Mouse (Mus musculus) hindbrain, embryonic 10.5 days (tissue): ENCODE measurements at regions not wholly inside any gene's neighbourhood (a gene's known extent, or its start where the extent isn't known, plus 50 kb on each side); places are given as distances from the start of the nearest gene placed in this dataset.

Source experiments
- DNase-seq: peaks from one replicate; pipeline ENCODE4 v3.0.0-alpha.2; 2017; ENCODE audit warnings: low spot score
- H3K27ac ChIP-seq: fragments of 300-500 bp; sonication (generic); 2 replicates; pipeline ENCODE4 v1.5.1; 2016; ENCODE audit warnings: mild to moderate bottlenecking, moderate library complexity
- H3K27me3 ChIP-seq: fragments of 300-500 bp; sonication (generic); 2 replicates; pipeline ENCODE4 v1.6.1; 2016; ENCODE audit warnings: mild to moderate bottlenecking; ENCODE audit not compliant: poor library complexity, insufficient read depth, severe bottlenecking
- H3K36me3 ChIP-seq: fragments of 300-500 bp; sonication (generic); 2 replicates; pipeline ENCODE4 v1.6.1; 2016; ENCODE audit warnings: mild to moderate bottlenecking, moderate library complexity
- H3K4me1 ChIP-seq: fragments of 300-500 bp; sonication (generic); replicated peaks from 2 replicates; pipeline ENCODE4 v1.6.1; 2016; ENCODE audit warnings: mild to moderate bottlenecking
- H3K4me3 ChIP-seq: fragments of 300-500 bp; sonication (generic); 2 replicates; pipeline ENCODE4 v1.5.1; 2016; ENCODE audit warnings: mild to moderate bottlenecking, moderate library complexity
- H3K9me3 ChIP-seq: fragments of 300-500 bp; sonication (generic); 2 replicates; pipeline ENCODE4 v1.6.1; 2016; ENCODE audit warnings: mild to moderate bottlenecking, moderate library complexity
- WGBS: fragments of 180-500 bp; shearing (Covaris S2); methylation state at CpG from one replicate; pipeline ENCODE4 v1.1.7; 2016; 5-methylcytosine and 5-hydroxymethylcytosine counted together

GRCm38 (mm10) chr3:147041201-147041600 is 189.0 kb downstream of the Ttll7 start:
- H3K4me1 ChIP-seq: no peaks in the 10 kb centered on the region
- WGBS: 86% methylated on average over 4 of the region's 4 CpGs
- no peaks in the 10 kb centered on the region for H3K27me3 ChIP-seq
- DNase-seq: no peak
- no peak overlapping the region for H3K27ac ChIP-seq
- no peak overlapping the region for H3K4me3 ChIP-seq
- no peaks in the 10 kb centered on the region for H3K9me3 ChIP-seq
- no peaks in the 10 kb centered on the region for H3K36me3 ChIP-seq

DNA sequence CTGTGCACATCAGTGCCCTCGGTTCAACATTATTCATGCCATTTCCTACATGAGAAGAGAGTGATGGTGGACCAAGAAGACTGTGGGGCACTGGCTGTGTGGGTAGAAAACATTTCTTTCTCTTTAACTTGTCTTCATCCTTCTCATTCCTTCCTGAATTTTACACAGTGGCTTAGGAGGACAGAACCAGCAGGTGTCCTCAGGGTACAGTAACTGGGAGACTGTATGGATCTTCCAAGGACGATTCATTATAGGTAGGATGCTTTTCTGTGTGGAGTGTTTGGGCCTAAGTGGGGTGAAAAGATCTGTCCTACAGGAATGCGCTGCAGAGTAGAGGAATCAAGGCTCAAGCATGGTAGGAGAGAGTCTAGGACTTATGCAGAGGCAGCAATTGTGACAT is 190.7 kb downstream of the Ttll7 start:
- Histone ChIP-seq H3K4me3 (no peak overlapping the region), H3K36me3 (no peaks in the 10 kb centered on the region), H3K27me3 (no peaks in the 10 kb centered on the region), H3K27ac (no peak overlapping the region), H3K4me1 (no peaks in the 10 kb centered on the region), H3K9me3 (no peaks in the 10 kb centered on the region)
- WGBS: 84% methylated on average over 3 of the region's 3 CpGs
- DNase-seq: no peak

GRCm38 (mm10) chr3:147046634-147047033 is 194.5 kb downstream of the Ttll7 start:
- no peaks in the 10 kb centered on the region for H3K4me1 ChIP-seq
- 86% methylated on average over 2 of the region's 2 CpGs for WGBS
- 0 out of 2 replicates have a peak, but pooled peaks cover 4% of the 10 kb centered on the region for H3K9me3 ChIP-seq
- H3K4me3 ChIP-seq: no peak overlapping the region
- H3K27ac ChIP-seq: no peak overlapping the region
- no peaks in the 10 kb centered on the region for H3K36me3 ChIP-seq
- H3K27me3 ChIP-seq: no peaks in the 10 kb centered on the region
- DNase-seq: no peak

- H3K27ac ChIP-seq: no peak overlapping the region
- no peaks in the 10 kb centered on the region for H3K27me3 ChIP-seq
- H3K36me3 ChIP-seq: no peaks in the 10 kb centered on the region
- no peaks in the 10 kb centered on the region for H3K4me1 ChIP-seq
- 86% methylated on average over 8 of the region's 8 CpGs for WGBS
- H3K9me3 ChIP-seq: 0 out of 2 replicates have a peak, but pooled peaks cover 4% of the 10 kb centered on the region
- DNase-seq: no peak
- H3K4me3 ChIP-seq: no peak overlapping the region
Measured at GRCm38 (mm10) chr3:147054157-147054838, 202.1 kb downstream of the Ttll7 start.

GRCm38 (mm10) chr3:147057874-147058273 is 205.7 kb downstream of the Ttll7 start:
- H3K36me3 ChIP-seq: no peaks in the 10 kb centered on the region
- H3K4me1 ChIP-seq: no peaks in the 10 kb centered on the region
- no peak overlapping the region for H3K27ac ChIP-seq
- DNase-seq: no peak
- 80% methylated on average over 3 of the region's 3 CpGs for WGBS
- H3K27me3 ChIP-seq: no peaks in the 10 kb centered on the region
- H3K4me3 ChIP-seq: no peak overlapping the region
- H3K9me3 ChIP-seq: no peaks in the 10 kb centered on the region

DNA sequence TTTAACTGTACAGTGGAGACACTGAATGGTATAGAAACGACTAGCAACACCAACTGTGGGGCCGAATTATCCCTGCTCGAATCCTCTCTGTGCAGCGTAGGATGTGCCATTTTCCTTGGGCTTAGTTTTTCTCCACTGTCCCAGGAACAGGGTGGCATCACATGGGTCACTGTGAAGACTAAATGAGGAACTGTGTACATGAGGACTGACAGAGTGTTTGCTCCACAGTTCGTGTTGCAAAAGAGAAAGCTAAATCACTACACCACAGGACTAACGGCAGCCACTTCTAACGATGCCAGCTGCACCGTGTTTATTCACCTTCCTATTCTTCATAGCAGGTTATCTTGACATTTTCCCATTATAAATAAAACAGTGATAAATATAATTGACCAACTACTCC is 208.5 kb downstream of the Ttll7 start:
- Histone ChIP-seq H3K27me3 (no peaks in the 10 kb centered on the region), H3K36me3 (no peaks in the 10 kb centered on the region), H3K4me3 (no peak overlapping the region), H3K4me1 (no peaks in the 10 kb centered on the region), H3K27ac (no peak overlapping the region), H3K9me3 (no peaks in the 10 kb centered on the region)
- 89% methylated on average over 8 of the region's 8 CpGs for WGBS
- DNase-seq: no peak

DNA sequence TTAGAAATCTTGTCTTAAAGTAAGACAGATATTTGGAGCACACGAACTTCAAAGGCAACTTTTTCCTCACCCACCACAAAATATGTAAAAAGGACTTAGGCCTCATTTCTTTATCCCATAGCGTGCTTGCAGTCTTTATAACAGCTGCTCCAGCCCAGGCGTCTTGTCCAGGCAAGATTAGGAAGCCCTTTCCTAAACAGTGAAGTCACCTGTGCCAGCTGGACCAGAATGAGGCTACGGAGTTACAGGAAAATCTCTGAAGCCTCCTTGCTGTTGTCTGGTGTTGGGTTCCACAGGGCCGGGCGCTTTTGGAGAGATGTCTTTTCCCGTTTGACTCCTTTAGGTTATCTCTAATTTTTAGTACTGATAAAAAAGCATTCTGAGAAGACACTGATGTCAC is 210.3 kb downstream of the Ttll7 start:
- no peak overlapping the region for H3K4me3 ChIP-seq
- H3K27ac ChIP-seq: no peak overlapping the region
- DNase-seq: no peak
- WGBS: 85% methylated on average over 7 of the region's 7 CpGs
- no peaks in the 10 kb centered on the region for H3K36me3 ChIP-seq
- H3K4me1 ChIP-seq: no peaks in the 10 kb centered on the region
- H3K27me3 ChIP-seq: no peaks in the 10 kb centered on the region
- no peaks in the 10 kb centered on the region for H3K9me3 ChIP-seq

DNA sequence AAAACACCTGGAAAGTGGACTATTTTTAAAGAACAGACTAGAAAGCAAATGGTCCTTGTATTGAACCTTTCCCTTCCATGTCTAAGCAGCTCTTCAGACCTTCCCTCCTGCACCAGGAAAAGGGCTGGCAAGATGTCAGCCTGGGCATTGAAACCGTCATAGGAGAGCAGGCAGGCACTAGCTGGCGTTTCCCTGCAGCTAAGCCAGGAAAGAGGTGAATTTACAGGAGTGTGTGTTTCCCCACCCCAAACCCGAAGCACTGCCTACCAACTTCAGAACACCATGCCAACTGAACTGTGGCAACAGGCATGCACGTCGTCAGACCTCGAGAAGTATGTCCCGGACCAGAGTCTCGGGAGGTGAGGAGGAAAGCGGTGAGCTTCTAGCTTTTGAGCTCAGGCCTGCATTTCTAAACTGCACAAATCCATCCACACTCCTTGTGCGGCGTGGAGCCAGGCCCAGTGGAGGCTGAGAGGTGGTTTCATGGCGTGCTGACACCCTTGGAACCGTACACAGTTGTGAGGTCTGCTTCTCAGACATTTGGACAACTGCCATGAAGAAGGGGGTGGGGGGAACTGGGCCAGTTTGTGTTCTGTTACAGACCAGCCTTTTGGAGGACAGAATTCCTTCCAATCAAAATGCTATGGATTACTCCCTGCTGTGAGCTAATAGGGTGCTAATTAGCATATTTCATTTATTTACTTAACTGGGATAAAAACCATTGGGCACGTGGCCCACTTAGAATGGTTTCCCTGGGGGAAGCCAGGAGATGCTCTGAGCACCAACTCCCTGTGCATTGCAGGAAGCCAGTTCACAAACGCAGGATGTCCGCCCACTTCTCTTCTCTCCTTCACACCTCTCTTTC is 211.6 kb downstream of the Ttll7 start:
- Histone ChIP-seq H3K36me3 (no peaks in the 10 kb centered on the region), H3K4me3 (no peak overlapping the region), H3K27me3 (no peaks in the 10 kb centered on the region), H3K9me3 (no peaks in the 10 kb centered on the region), H3K27ac (no peak overlapping the region), H3K4me1 (no peaks in the 10 kb centered on the region)
- no peak for DNase-seq
- WGBS: 81% methylated on average over 16 of the region's 16 CpGs

- Histone ChIP-seq H3K36me3 (no peaks in the 10 kb centered on the region), H3K4me1 (no peaks in the 10 kb centered on the region), H3K27me3 (no peaks in the 10 kb centered on the region), H3K9me3 (no peaks in the 10 kb centered on the region), H3K4me3 (no peak overlapping the region), H3K27ac (no peak overlapping the region)
- WGBS: 69% methylated on average over 3 of the region's 3 CpGs
- no peak for DNase-seq
Measured at GRCm38 (mm10) chr3:147064443-147064868, 212.3 kb downstream of the Ttll7 start.

DNA sequence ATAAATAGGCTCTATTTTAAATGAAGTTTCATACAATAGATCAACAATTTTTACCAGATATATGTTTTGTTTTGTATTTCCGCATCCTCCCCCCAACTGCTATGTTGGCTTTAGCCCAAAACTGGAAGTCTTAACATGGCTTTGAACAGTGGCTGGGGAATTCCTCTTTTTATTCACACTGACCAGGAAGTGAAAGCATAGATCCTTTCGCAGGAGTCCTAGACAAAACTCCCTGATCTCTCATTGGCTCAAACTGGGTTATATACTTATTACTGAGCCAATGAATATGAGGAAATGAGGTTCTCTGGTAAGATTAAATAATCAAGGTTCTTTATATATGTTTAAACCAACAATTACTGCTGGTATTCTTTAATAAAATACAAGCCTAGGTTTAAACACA is 218.8 kb downstream of the Ttll7 start:
- Histone ChIP-seq H3K36me3 (no peaks in the 10 kb centered on the region), H3K4me3 (no peak overlapping the region), H3K27ac (no peak overlapping the region), H3K27me3 (no peaks in the 10 kb centered on the region), H3K9me3 (no peaks in the 10 kb centered on the region), H3K4me1 (no peaks in the 10 kb centered on the region)
- DNase-seq: no peak
- WGBS: 90% methylated on average over 2 of the region's 2 CpGs

GRCm38 (mm10) chr3:147080197-147080596 is 228.0 kb downstream of the Ttll7 start:
- H3K4me1 ChIP-seq: peaks cover 51% of the 10 kb centered on the region
- H3K27ac ChIP-seq: no peak overlapping the region
- DNase-seq: no peak
- no peaks in the 10 kb centered on the region for H3K9me3 ChIP-seq
- H3K36me3 ChIP-seq: no peaks in the 10 kb centered on the region
- no peak overlapping the region for H3K4me3 ChIP-seq
- WGBS: 77% methylated on average over 3 of the region's 3 CpGs
- H3K27me3 ChIP-seq: no peaks in the 10 kb centered on the region

DNA sequence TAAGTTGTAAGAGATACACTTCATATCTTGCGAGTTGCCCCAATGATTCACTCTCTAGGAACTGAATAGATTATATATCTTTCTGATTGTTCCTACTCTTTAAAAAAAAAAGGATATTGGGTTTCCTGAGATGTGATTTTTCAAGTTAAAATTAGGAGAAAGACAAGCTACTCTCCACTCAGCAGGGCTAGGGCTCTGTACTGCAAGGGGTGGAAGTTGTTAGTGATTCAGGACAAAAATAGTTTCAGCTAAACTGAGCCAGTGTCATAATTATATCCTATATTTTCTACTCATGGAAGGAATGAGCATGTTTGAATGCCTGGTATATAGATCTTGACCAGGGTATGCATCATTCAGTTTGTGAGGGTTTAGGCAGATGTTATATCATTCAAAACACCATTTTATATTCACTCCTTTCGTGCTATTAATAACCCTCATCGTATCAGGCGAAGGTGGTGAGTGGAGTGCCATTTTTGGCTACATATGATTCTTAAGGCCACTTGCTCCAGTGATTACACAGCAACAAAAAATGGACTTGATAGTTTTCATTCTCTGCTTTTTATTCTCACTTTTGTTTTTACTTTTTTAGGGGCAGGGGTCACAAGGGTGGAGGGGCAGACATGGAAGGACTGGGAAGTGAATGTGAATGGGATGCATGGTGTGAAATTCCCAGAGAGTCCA is 228.7 kb downstream of the Ttll7 start:
- Histone ChIP-seq H3K36me3 (no peaks in the 10 kb centered on the region), H3K27me3 (no peaks in the 10 kb centered on the region), H3K4me3 (no peak overlapping the region), H3K4me1 (peaks cover 58% of the 10 kb centered on the region), H3K27ac (no peak overlapping the region), H3K9me3 (no peaks in the 10 kb centered on the region)
- 84% methylated on average over 4 of the region's 4 CpGs for WGBS
- no peak for DNase-seq

GRCm38 (mm10) chr3:147081763-147082162 is 229.6 kb downstream of the Ttll7 start:
- Histone ChIP-seq H3K4me3 (no peak overlapping the region), H3K4me1 (peaks cover 58% of the 10 kb centered on the region), H3K9me3 (no peaks in the 10 kb centered on the region), H3K36me3 (no peaks in the 10 kb centered on the region), H3K27ac (peak overlapping the region; percentile 68), H3K27me3 (no peaks in the 10 kb centered on the region)
- WGBS: 82% methylated on average over 9 of the region's 9 CpGs
- no peak for DNase-seq
